Mouse (Mus musculus) myocyte (in vitro differentiated cells): ENCODE data around the gene Olfr618.

Experiments used
- CEBPB ChIP-seq: IDR thresholded peaks from 2 replicates; pipeline ENCODE4 v1.6.1; 2011; ENCODE audit warnings: mild to moderate bottlenecking, moderate library complexity; ENCODE audit not compliant: poor library complexity, insufficient read depth, severe bottlenecking
- E2F4 ChIP-seq: IDR thresholded peaks from one replicate; pipeline ENCODE4 v1.6.1; 2011; ENCODE audit warnings: mild to moderate bottlenecking, control low read depth, moderate library complexity; ENCODE audit not compliant: insufficient read depth
- MAX ChIP-seq: IDR thresholded peaks from one replicate; pipeline ENCODE4 v1.6.1; 2011; ENCODE audit warnings: low read depth, mild to moderate bottlenecking, control low read depth
- MYOD1 ChIP-seq, 3 experiments: IDR thresholded peaks; one replicate each; pipeline ENCODE4 v1.6.1; 2011; ENCODE audit warnings: control low read depth in 2 of 3, low read depth in 2 of 3, mild to moderate bottlenecking in 2 of 3, moderate library complexity in 1 of 3; ENCODE audit not compliant: insufficient read length in 2 of 3, control insufficient read depth in 1 of 3
- POLR2A ChIP-seq: IDR thresholded peaks from one replicate; pipeline ENCODE4 v1.6.1; 2011; ENCODE audit warnings: low read depth, mild to moderate bottlenecking, control low read depth, moderate library complexity; ENCODE audit not compliant: insufficient read length
- POLR2AphosphoS2 ChIP-seq: IDR thresholded peaks from one replicate; pipeline ENCODE4 v1.6.1; 2011; ENCODE audit warnings: low read depth, control low read depth; ENCODE audit not compliant: insufficient read length
- REST ChIP-seq: IDR thresholded peaks from one replicate; pipeline ENCODE4 v1.6.1; 2011; ENCODE audit warnings: mild to moderate bottlenecking, control low read depth, moderate library complexity; ENCODE audit not compliant: insufficient read depth, insufficient read length
- SRF ChIP-seq: IDR thresholded peaks from one replicate; pipeline ENCODE4 v1.6.1; 2011; ENCODE audit warnings: low read depth; ENCODE audit not compliant: control insufficient read depth, insufficient read length
- TCF12 ChIP-seq: IDR thresholded peaks from one replicate; pipeline ENCODE4 v1.6.1; 2011; ENCODE audit warnings: mild to moderate bottlenecking, control low read depth; ENCODE audit not compliant: poor library complexity, insufficient read depth, severe bottlenecking
- TCF3 ChIP-seq: IDR thresholded peaks from one replicate; pipeline ENCODE4 v1.6.1; 2011; ENCODE audit warnings: low read depth, control low read depth; ENCODE audit not compliant: insufficient read length
- USF1 ChIP-seq: IDR thresholded peaks from one replicate; pipeline ENCODE4 v1.6.1; 2011; ENCODE audit warnings: low read depth, mild to moderate bottlenecking, control low read depth, moderate library complexity

- TF ChIP-seq REST (no peak), E2F4 (no peak), POLR2A (no peak), TCF3 (no peak), CEBPB (no peak), USF1 (no peak), TCF12 (no peak), MYOD1 (IDR thresholded peaks at IDR 0.05; ENCODE audit: control insufficient read depth in 1 of 3, insufficient read length in 2 of 3, low read depth in 2 of 3) (no peak), POLR2AphosphoS2 (no peak), SRF (no peak), MAX (no peak)
Measured at GRCm38 (mm10) chr7:103600275-103600674, 10.4 kb downstream of the Olfr618 start, which contains the start of gene Olfr619.
